Mouse (Mus musculus) ES-Bruce4 (cell line): ENCODE data around the gene Gp1ba.

Source experiments
- CTCF ChIP-seq: IDR thresholded peaks from one replicate; pipeline ENCODE4 v1.8.1; 2011; ENCODE audit warnings: low read depth, low read length
- EP300 ChIP-seq: IDR thresholded peaks from 2 replicates; pipeline ENCODE4 v1.6.1; 2011; ENCODE audit warnings: low read depth, low read length; ENCODE audit not compliant: insufficient read depth
- POLR2A ChIP-seq: IDR thresholded peaks from one replicate; pipeline ENCODE4 v1.8.1; 2011; ENCODE audit warnings: low read length; ENCODE audit not compliant: insufficient read depth

GRCm38 (mm10) chr11:70652884-70653344 lies 14.0 kb downstream of the Gp1ba start:
- no peak for TF ChIP-seq CTCF
- no peak for TF ChIP-seq POLR2A
- no peak for TF ChIP-seq EP300
